ENCODE assay signal across 18 mouse cellular contexts in genomic region chr7:122315720-122316331, GRCm38 (mm10). TPM values are rescaled to one million over a fixed set of nuclear protein-coding genes. Genes with fewer than 3 reads are reported as not detected.
DNase-seq lines count a peak whose midpoint lies in the region; ATAC-seq and TF ChIP-seq lines count a peak whose summit lies in the region.
"Had no signal": no experiment of that assay in that cellular context is flagged by ENCODE, and none has a peak within 500 bp of the region (broad histone marks: within the 10 kb centered on the region; RNA-seq: fewer than 3 reads in every experiment).

No protein-coding gene starts in this region.

- no peaks in the 10 kb centered on the region for H3K27me3 ChIP-seq in small intestine, adult 2 months (ENCODE audit: control insufficient read depth, insufficient read depth, low read length)
- H3K27me3 ChIP-seq: embryonic facial prominence, embryonic 12.5 days; hindbrain, embryonic 15.5 days; neural tube, embryonic 12.5 days; stomach, embryonic 15.5 days had no signal

- TF ChIP-seq POLR2A in small intestine, adult 2 months (IDR thresholded peaks at IDR 0.05; ENCODE audit: low read depth, low read length), result no peak

- no peak overlapping the region for H3K4me3 ChIP-seq in small intestine, adult 2 months (ENCODE audit: low read depth, low read length)
- H3K4me3 ChIP-seq in gastrocnemius, adult 2 months, result no peak overlapping the region
- H3K4me3 ChIP-seq: embryonic facial prominence, embryonic 12.5 days; hindbrain, embryonic 15.5 days; midbrain, embryonic 10.5 days; neural tube, embryonic 12.5 days; stomach, embryonic 15.5 days had no signal

- ATAC-seq in granulocyte monocyte progenitor cell, adult 5-6 weeks (replicated peaks; ENCODE audit: poor library complexity, severe bottlenecking), result peak; percentile 59

- H3K4me1 ChIP-seq in small intestine, adult 2 months (ENCODE audit: control insufficient read depth, insufficient read depth, insufficient read length, low read length), result peaks cover 2% of the 10 kb centered on the region; the same call in 1 of the 2 replicates
- H3K4me1 ChIP-seq: embryonic facial prominence, embryonic 12.5 days; stomach, embryonic 15.5 days had no signal

- H3K27ac ChIP-seq in small intestine, adult 2 months (ENCODE audit: insufficient read depth, low read depth, low read length), result peak overlapping the region; percentile 57; the same call in 1 of the 2 replicates
- H3K27ac ChIP-seq in gastrocnemius, adult 2 months, result no peak overlapping the region
- H3K27ac ChIP-seq: embryonic facial prominence, embryonic 12.5 days; hindbrain, embryonic 15.5 days; midbrain, embryonic 10.5 days; neural tube, embryonic 12.5 days; stomach, embryonic 15.5 days had no signal

- H3K36me3 ChIP-seq in small intestine, adult 2 months (ENCODE audit: control insufficient read depth, insufficient read depth, low read length), result no peaks in the 10 kb centered on the region
- H3K36me3 ChIP-seq: embryonic facial prominence, embryonic 12.5 days; hindbrain, embryonic 15.5 days; midbrain, embryonic 10.5 days; neural tube, embryonic 12.5 days; stomach, embryonic 15.5 days had no signal

- TF ChIP-seq CTCF in small intestine, adult 2 months (IDR thresholded peaks at IDR 0.05; ENCODE audit: extremely low read depth, insufficient read length, insufficient replicate concordance, low read depth, low read length), result no peak
- no peak for TF ChIP-seq CTCF in gastrocnemius, adult 2 months (IDR thresholded peaks at IDR 0.05)

- intact Hi-C loops in gastrocnemius, adult 2 months (cut with DNase I), result no loop called here

- WGBS in small intestine, adult 2 months, result 76% methylated on average over 8 of the region's 8 CpGs

- peak; percentile 43 to 46 for DNase-seq in spleen, adult 18-20 months
- no peak for DNase-seq in spleen, adult 12 weeks (ENCODE audit: low spot score)
- DNase-seq in gastrocnemius, adult 2 months, result no peak
- no peak for DNase-seq in heart, adult 18-20 months
- no peak for DNase-seq in adrenal gland, postnatal 36 days
- DNase-seq: adrenal gland, postnatal 25 days; kidney, adult 8-10 months; kidney, postnatal 10 days; lung, adult 18-20 months; lung, postnatal 4 days; thymus, postnatal 25 days had no signal

RNA-seq across cellular contexts. Expression of gene Prkcb, which starts 27.3 kb away (rescaled TPM):
- total RNA-seq in granulocyte monocyte progenitor cell, adult 5-6 weeks (2014; fragmentation: Nextera tagmentation), result 22.6 and 25.8 TPM in 2 replicates
- 21.4 and 27.1 TPM in 2 replicates for total RNA-seq in granulocyte monocyte progenitor cell, adult 5-6 weeks (2017)
- 4.1 and 6.1 TPM in 2 replicates for polyA plus RNA-seq in small intestine, adult 2 months (2012; rRNA removed)
- 1 to 10 TPM in 1 of 2 experiments, under 1 TPM in 1; 0.54 to 1.1 TPM for total RNA-seq in gastrocnemius, adult 2 months (2021)
- 1 to 10 TPM; 3.4 to 8.6 TPM for total RNA-seq in heart, adult 18-20 months (2021)
- 10 to 100 TPM; 10.5 to 15.5 TPM for total RNA-seq in adrenal gland, postnatal 36 days (2021)

Comparison
In these comparisons a context has a peak if more than half of its experiments do, and no peak if none do; other contexts are left out.
1. DNase-seq: peak in spleen, adult 18-20 months (2 of 2); none in spleen, adult 12 weeks (single experiment), gastrocnemius, adult 2 months (single experiment), heart, adult 18-20 months (0 of 2) and adrenal gland, postnatal 36 days (0 of 2).